Mouse (Mus musculus): Measurements from ENCODE around the gene Adar. TPM values are rescaled to one million over a fixed set of nuclear protein-coding genes. Genes with fewer than 3 reads are reported as not detected.

Gene Adar
- total RNA-seq, 1 experiment from 2014 or later: 40.4 TPM

- peak; percentile 85 for DNase-seq
These were observed 15.8 kb downstream of the Adar start for GRCm38 (mm10) chr3:89730350-89731331.

- no peak for DNase-seq
These were observed 17.3 kb downstream of the Adar start for GRCm38 (mm10) chr3:89732091-89732490.

GRCm38 (mm10) chr3:89738509-89738908 lies 23.7 kb downstream of the Adar start:
- DNase-seq: no peak

- no peak for DNase-seq
These were observed 37.5 kb downstream of the Adar start for GRCm38 (mm10) chr3:89752307-89752706.

DNA sequence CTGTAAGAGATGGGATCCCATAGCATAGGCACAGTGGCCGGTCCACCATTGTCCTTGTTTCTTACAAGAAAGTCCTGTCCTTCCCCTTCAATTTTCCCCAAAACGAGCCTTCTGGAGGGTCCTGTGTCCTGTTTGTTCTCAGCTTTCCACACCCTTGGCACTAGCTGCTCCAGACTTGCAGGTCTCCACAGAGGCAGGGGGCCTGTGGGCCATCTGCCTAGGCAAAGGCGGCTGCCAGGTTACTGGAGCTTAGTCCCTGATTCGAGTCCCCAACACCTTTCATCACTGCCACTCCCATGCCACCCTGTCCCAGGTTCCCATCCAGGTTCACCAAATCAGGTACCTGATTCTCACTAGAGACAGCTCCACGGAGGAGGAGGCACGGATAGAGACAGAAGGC lies 40.5 kb downstream of the Adar start:
- no peak for DNase-seq

GRCm38 (mm10) chr3:89757851-89758250 lies 43.0 kb downstream of the Adar start:
- no peak for DNase-seq

DNA sequence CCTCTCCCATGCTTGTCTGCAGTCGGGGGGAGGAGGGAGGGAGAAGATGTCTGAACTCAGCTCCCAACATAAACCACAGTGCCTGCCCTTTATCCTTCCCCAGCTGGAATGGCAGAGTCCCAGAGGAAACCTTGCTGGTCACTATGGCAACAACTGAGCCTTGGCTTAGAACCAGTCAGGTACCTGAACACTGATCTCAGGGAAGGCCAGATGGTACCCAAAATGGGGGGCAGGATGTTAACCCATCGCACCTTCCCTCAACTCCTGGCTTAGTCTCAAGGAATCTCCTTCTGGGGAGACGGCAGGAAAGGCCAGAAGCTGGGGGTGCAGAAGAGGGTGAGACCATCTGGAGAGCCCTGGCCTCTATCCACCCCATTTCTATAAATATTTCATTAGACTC lies 45.0 kb downstream of the Adar start:
- no peak for DNase-seq

DNA sequence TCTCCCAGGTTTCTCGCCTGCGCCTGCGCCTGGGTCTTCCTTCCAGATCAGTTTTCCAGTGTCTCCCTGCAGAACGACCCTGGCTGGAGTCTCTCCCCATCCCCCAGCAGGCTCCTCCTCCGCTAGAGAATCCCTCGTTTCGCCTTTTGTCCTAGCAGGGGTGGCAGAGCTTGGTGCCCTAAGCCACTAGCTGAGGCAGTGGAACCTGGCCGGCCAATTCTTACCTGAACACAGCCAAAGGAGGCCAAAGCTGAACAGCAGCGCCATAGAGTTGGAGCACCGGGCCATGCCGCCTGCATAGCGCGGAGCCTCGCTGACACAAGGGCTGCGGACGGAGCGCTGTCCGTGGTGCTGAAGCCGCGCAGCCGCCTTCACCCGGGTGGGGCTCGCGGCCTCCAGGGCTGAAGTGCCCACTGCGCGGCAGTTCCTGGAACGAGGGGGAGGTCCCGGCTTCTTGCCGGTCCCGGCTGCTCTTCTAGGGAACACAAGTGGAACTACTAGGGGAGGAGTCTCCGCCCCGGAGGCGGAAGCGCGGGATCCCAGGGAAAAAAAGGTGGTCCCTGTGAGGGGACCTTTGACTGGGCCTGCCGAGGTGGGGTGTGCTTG lies 49.4 kb downstream of the Adar start, which contains the start of gene Chrnb2:
Gene Chrnb2 (minus strand): TSS at position 514 of the 606 bp plus-strand sequence.
- DNase-seq: peak; percentile 82

GRCm38 (mm10) chr3:89769584-89769983 lies 54.8 kb downstream of the Adar start:
- DNase-seq: no peak

DNA sequence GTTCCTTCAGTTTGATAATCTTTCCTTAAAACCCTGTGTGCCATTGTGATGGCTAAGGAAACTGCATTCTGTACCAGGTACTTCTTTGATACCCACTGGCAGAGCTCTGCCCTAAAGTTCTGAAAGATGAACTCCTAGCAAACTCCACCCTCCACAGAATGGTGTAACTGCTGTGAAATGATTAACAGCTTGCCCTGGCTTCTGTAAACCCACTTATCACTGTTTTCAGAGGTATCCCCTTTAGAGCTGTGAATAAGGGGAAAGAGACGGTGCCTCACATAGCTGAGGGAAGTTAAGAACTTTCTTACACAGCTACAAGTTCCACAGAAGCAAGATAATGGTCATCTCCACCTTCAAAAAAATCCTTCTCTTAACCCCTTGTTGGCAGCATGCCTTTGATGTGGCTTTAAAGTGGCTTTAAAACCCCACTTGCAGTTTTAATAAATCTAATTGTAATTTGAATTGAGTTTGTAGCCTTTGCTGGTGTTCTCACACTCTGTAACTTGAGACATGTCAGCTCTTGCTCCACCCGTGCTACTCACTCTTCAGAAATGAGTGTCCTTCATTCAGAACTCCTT lies 55.7 kb downstream of the Adar start:
- DNase-seq: no peak

GRCm38 (mm10) chr3:89772588-89772967 lies 57.8 kb downstream of the Adar start:
- DNase-seq: peak; percentile 66

- peak; percentile 97 for DNase-seq
These were observed 58.3 kb downstream of the Adar start, which contains the start of gene Ube2q1 for GRCm38 (mm10) chr3:89772968-89773709. Ube2q1 (plus strand) TSS chr3:89773616.

DNA sequence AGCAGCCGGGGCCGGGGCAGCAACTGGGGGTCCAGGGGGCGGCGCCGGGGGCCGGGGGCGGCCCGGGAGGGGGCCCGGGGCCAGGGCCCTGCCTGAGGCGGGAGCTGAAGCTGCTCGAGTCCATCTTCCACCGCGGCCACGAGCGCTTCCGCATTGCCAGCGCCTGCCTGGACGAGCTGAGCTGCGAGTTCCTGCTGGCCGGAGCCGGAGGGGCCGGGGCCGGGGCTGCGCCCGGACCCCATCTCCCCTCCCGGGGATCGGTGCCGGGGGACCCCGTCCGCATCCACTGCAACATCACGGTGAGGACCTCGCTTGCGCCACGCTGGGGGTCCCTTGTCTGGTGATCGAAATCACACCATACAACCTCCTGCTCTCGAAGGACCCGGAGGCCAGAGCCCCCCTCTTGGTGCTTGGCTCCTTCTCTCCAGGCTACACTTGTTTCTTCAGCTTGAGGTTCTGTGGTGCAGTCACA lies 59.0 kb downstream of the Adar start:
- peak; percentile 47 for DNase-seq

- DNase-seq: no peak
These were observed 59.6 kb downstream of the Adar start for GRCm38 (mm10) chr3:89774236-89774960.

DNA sequence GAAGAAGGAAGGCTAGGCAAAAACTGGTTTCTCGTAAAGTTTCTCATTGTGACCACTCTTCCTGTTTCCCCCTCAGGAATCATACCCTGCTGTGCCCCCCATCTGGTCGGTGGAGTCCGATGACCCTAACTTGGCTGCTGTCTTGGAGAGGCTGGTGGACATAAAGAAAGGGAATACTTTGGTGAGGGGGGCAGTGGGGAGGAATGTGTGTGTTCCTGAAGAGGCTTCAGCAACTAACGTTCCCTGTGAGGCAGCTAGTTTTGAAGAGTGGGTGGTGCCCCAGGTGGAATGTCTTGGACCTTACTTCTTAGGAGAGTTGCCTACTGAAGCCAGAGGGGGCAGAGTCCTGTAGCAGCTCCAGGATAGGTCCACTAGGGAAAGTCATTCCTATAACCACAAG lies 61.2 kb downstream of the Adar start:
- no peak for DNase-seq

GRCm38 (mm10) chr3:89780102-89780501 lies 65.3 kb downstream of the Adar start:
- no peak for DNase-seq

GRCm38 (mm10) chr3:89781640-89782039 lies 66.8 kb downstream of the Adar start:
- DNase-seq: no peak

DNA sequence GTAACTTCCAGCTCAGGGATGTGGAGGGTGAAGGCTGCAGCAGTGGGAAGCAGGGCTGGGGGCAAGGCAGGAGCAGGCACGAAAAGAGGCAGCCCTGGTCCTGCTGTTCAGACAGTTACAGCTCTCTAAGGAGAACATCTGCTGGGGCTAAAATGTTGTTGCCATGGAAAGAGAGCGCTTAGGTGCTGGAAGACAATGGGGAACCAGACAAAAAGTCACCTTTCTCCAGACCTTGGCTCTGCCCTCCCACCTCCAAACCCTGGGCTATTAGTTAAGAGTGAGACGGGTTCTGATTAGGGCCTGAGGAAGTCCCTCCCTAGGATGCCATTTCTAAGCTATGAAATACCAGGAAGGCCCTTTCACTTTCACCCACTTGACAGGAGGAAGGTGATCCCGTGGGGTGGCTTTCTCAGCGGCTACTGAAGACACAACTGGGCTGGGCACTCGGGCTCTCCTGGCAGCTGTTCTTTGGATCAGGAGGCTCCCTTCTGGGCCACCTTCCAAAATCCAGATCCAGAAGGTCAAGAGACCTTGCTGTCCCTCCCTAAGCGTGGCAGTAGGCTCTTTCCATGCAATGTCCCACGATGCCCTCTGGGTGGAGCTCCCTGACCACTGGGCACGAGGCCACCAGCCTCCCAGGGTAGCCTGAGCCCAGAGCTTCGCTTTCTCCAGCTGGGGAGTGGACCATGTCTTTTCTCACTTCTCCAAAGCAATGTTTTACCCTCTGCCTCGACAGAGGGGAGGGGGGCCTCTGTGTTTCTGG lies 70.3 kb downstream of the Adar start:
- peak; percentile 90 for DNase-seq

- no peak for DNase-seq
These were observed 71.5 kb downstream of the Adar start for GRCm38 (mm10) chr3:89786275-89786674.

- DNase-seq: no peak
These were observed 74.0 kb downstream of the Adar start for GRCm38 (mm10) chr3:89788680-89789352.

All from adrenal gland, postnatal 25 days (tissue).